Mouse (Mus musculus) brain, embryonic 14.5 days (tissue): ENCODE measurements around the gene St14. TPM values are rescaled to one million over a fixed set of nuclear protein-coding genes. Genes with fewer than 3 reads are reported as not detected.
A peak's percentile ranks its signal among the peaks of the same experiment; 100 is the strongest.
"Not testable (repeated sequence)": the region's sequence is repeated elsewhere in the genome, so short reads cannot be mapped to it uniquely, and the experiment has no call there.

Source experiments
- DNase-seq: peaks from one replicate; pipeline ENCODE4 v3.0.0-alpha.2; 2011; ENCODE audit warnings: low read depth
- CTCF ChIP-seq: fragments of 200-500 bp; IDR thresholded peaks from 2 replicates; pipeline ENCODE4 v1.5.1; 2012; ENCODE audit warnings: inconsistent platforms, mild to moderate bottlenecking, moderate library complexity, borderline replicate concordance; ENCODE audit not compliant: insufficient read depth, insufficient read length; ENCODE audit errors: extremely low read depth
- POLR2A ChIP-seq: fragments of 200-500 bp; IDR thresholded peaks from 2 replicates; pipeline ENCODE4 v1.6.1; 2012; ENCODE audit warnings: mild to moderate bottlenecking, inconsistent platforms, borderline replicate concordance; ENCODE audit not compliant: poor library complexity, insufficient read depth, insufficient read length, severe bottlenecking; ENCODE audit errors: extremely low read depth
- polyA plus RNA-seq: library from polyadenylated mRNA; depleted of rRNA; stranded (reverse); fragments of >200 nt; gene quantifications from 2 replicates; pipeline ENCODE4 v1.2.3, GENCODE M21; 2012; rRNA removed

Gene St14
- polyA plus RNA-seq = 1.00 and 1.7 TPM in 2 replicates

GRCm38 (mm10) chr9:31131205-31131968 is at the start of gene St14:
Gene St14 (minus strand): TSS chr9:31131853.
- TF ChIP-seq POLR2A = no peak
- no peak for TF ChIP-seq CTCF
- DNase-seq = no peak

DNA sequence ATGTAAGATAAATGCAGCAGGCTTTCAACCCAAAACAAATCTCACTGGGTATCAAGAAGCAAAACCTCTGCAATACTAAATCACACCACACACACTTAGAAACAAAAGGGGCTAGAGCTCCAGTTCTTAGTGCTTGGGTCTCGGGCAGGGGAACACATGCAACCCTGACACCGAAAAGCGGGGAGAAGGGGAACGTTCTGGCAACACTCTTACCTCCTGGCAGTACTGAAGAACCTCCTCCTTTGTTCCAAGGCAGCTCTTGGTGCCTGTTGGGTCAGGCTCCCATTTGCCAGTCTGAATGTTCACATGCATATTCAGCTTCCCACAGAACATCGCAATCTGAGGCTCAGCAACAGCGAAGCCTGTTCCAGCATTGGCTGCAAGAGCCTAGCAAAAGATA is 46.0 kb upstream of the St14 start:
- TF ChIP-seq POLR2A (no peak), CTCF (no peak)
- peak; percentile 24 for DNase-seq

- peak; percentile 90 for DNase-seq
- TF ChIP-seq POLR2A (no peak), CTCF (no peak)
Observed at GRCm38 (mm10) chr9:31176379-31177130, 44.9 kb upstream of the St14 start.

- TF ChIP-seq CTCF (no peak), POLR2A (no peak)
- DNase-seq = no peak
Observed at GRCm38 (mm10) chr9:31175978-31176377, 44.3 kb upstream of the St14 start.

DNA sequence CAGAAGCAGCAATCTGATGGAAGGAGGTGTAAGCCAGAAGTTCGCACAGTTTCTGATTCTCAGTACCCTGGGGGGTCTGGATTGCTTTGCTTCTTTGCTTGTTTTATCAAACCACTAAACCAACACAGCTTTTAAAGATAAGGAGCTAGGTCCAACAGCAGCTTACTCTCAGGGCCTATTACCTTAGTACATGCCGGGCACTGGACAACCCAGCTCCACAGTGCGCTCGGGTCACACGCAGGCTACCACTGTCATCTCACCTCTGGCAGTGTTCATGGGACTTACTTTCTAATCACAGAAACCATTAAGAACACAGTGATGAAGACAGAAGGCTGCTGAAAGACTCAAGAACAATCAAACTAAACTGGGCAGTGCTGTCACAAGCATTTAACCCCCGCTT is 43.7 kb upstream of the St14 start:
- TF ChIP-seq POLR2A = no peak
- no peak for TF ChIP-seq CTCF
- no peak for DNase-seq

DNA sequence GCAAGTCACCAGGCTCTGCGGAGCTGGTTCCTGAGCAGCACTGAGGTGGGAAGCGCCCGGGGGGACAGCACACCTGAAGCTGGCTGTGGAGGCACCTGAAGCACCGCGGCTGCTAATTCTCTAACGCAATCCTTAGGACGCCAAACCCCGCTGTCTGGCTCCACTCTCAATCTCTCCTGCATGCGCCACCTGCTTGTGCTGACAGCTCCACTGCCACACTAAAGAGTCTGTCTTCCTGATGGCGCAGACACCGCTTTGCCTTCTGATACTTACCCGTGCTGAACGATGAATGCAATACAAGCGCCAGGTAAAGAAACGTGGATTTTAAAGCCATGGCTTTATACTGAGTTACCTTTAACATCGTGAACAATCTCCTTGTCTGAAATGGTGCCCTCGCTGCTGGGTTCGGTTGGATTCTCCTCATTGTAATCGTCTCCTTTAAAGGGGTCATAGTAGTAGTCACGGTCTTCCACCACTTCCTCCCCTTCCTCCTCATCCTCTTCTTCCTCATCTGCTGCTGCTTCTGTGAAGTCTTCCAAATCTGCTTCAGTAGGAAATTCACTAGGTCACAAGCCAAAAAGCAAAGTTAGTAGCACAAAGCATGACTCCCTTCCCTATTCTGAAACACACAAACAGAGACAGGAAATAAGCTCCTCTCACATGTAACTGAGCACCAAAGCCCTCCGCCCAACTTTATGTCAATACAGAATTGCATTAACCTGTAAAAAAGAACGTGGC is 36.9 kb upstream of the St14 start:
- DNase-seq = no peak
- no peak for TF ChIP-seq CTCF
- TF ChIP-seq POLR2A = no peak

DNA sequence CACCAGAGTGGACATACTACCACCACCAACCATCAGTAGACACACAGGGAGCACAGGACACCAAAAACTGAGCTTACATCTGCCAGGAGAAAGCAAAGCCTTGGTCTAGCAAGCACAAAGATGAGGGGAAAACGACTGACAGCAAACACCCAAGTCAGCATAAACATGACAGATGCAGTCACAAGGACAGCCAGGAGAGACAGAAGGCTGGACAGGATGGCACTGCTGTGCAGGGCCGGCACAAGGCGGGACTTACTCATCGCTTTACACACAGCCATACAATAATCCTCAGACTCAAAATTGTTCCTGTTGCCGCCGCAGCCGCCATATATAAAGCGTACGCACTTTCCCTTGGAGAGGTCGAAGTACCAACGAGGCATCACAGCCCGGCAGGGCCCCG is 35.7 kb upstream of the St14 start:
- DNase-seq = no peak
- TF ChIP-seq CTCF = no peak
- TF ChIP-seq POLR2A = no peak

- DNase-seq = not testable (repeated sequence)
Observed at GRCm38 (mm10) chr9:31165505-31165904, 33.9 kb upstream of the St14 start.

DNA sequence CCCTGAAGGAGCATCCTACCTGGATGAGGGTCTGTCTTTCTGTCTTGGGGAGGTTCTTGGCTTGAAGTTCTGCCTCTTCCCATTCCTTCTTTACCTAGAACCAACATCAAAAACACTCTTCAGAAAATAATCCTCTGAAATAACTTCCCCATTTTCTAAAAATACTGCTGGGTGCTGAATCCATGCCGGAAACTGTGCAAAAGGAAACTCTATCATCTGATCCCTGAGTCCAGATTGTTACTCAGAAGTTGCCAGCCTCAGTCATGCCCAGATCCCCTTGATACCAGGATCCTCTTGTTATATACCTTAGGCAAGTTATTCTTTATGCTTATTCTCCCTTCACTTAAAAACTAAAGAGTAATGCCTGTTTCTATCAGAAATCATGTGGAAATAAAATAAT is 31.7 kb upstream of the St14 start:
- TF ChIP-seq CTCF = no peak
- no peak for TF ChIP-seq POLR2A
- DNase-seq = no peak

- TF ChIP-seq CTCF (no peak), POLR2A (no peak)
- no peak for DNase-seq
Observed at GRCm38 (mm10) chr9:31162911-31163310, 31.3 kb upstream of the St14 start.

DNA sequence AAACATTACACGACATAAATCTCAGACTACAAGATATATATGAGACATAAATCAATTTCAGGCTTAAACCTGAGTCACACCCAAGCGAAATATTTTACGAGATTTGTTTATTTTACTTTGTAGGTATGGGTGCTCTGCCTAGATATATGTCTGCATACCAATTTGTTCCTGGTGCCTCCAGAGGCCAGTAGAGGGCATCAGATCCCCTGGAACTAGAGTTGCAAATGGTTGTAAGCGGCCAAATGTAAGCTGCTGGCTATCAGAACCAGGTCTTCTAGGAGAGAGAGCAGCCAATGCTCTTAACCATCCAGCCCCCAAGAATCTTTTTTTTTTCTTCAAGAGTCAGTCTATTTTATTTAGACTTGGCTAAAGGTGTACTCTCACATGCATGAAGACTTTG is 28.3 kb upstream of the St14 start:
- TF ChIP-seq CTCF = peak; percentile 58; the same call in 1 of the 2 replicates
- no peak for TF ChIP-seq POLR2A
- peak; percentile 63 for DNase-seq

GRCm38 (mm10) chr9:31156594-31156993 is 24.9 kb upstream of the St14 start:
- no peak for DNase-seq
- TF ChIP-seq CTCF = no peak
- no peak for TF ChIP-seq POLR2A

DNA sequence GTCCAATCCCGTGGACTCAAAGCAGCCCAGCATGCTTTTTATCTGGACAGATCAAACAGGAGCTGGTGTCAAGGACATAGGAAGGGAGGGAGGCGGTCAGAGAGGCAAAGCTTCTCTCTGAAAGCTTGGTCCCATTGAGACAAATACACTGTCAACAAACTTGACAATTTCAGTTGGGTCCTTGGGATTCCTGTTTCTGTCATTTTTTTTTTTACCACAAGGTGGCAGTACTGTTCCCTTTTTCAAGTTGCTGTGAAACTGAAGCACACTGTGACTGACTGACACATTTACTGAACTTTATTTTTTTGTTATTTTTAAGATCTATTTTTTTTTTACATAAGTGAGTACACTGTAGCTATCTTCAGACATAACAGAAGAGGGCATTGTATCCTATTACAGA is 19.4 kb upstream of the St14 start:
- DNase-seq = peak; percentile 75
- peak; percentile 46; the same call in 1 of the 2 replicates for TF ChIP-seq CTCF
- no peak for TF ChIP-seq POLR2A
